Mouse (Mus musculus): Measurements from ENCODE around the gene Far2. TPM values are rescaled to one million over a fixed set of nuclear protein-coding genes. Genes with fewer than 3 reads are reported as not detected.
"Not testable (repeated sequence)": the region's sequence is repeated elsewhere in the genome, so short reads cannot be mapped to it uniquely, and the experiment has no call there.

Far2 gene
- polyA plus RNA-seq, 1 experiment, result 0.18 TPM

- no peak for DNase-seq (ENCODE audit: low read depth)
These were observed 70.6 kb downstream of the Far2 start for GRCm38 (mm10) chr6:148117696-148118095.

GRCm38 (mm10) chr6:148120703-148121102 lies 73.6 kb downstream of the Far2 start:
- no peak for DNase-seq (ENCODE audit: low read depth)

GRCm38 (mm10) chr6:148126851-148127250 lies 79.8 kb downstream of the Far2 start:
- not testable (repeated sequence) for DNase-seq (ENCODE audit: low read depth)

- no peak for DNase-seq (ENCODE audit: low read depth)
These were observed 85.3 kb downstream of the Far2 start for GRCm38 (mm10) chr6:148132314-148132713.

GRCm38 (mm10) chr6:148133536-148133935 lies 86.5 kb downstream of the Far2 start:
- no peak for DNase-seq (ENCODE audit: low read depth)

GRCm38 (mm10) chr6:148135769-148136382 lies 88.8 kb downstream of the Far2 start:
- DNase-seq (ENCODE audit: low read depth), result no peak

GRCm38 (mm10) chr6:148139288-148139995 lies 92.4 kb downstream of the Far2 start:
- DNase-seq (ENCODE audit: low read depth), result peak; percentile 85

GRCm38 (mm10) chr6:148141874-148142273 lies 94.8 kb downstream of the Far2 start:
- DNase-seq (ENCODE audit: low read depth), result no peak

GRCm38 (mm10) chr6:148142421-148142820 lies 95.4 kb downstream of the Far2 start:
- DNase-seq (ENCODE audit: low read depth), result no peak

GRCm38 (mm10) chr6:148152305-148152704 lies 105.2 kb downstream of the Far2 start:
- not testable (repeated sequence) for DNase-seq (ENCODE audit: low read depth)

- DNase-seq (ENCODE audit: low read depth), result no peak
These were observed 125.8 kb downstream of the Far2 start for GRCm38 (mm10) chr6:148172904-148173303.

GRCm38 (mm10) chr6:148185694-148186093 lies 138.6 kb downstream of the Far2 start:
- DNase-seq (ENCODE audit: low read depth), result no peak

GRCm38 (mm10) chr6:148193972-148194701 lies 147.1 kb downstream of the Far2 start:
- DNase-seq (ENCODE audit: low read depth), result no peak

GRCm38 (mm10) chr6:148199177-148199576 lies 152.1 kb downstream of the Far2 start:
- no peak for DNase-seq (ENCODE audit: low read depth)

- no peak for DNase-seq (ENCODE audit: low read depth)
These were observed 152.7 kb downstream of the Far2 start for GRCm38 (mm10) chr6:148199729-148200128.

GRCm38 (mm10) chr6:148205134-148205533 lies 158.1 kb downstream of the Far2 start:
- no peak for DNase-seq (ENCODE audit: low read depth)

- peak; percentile 65 for DNase-seq (ENCODE audit: low read depth)
These were observed 160.5 kb downstream of the Far2 start for GRCm38 (mm10) chr6:148207522-148207921.

- no peak for DNase-seq (ENCODE audit: low read depth)
These were observed 164.4 kb downstream of the Far2 start for GRCm38 (mm10) chr6:148211391-148211876.

- peak; percentile 96 for DNase-seq (ENCODE audit: low read depth)
These were observed 165.0 kb downstream of the Far2 start, which contains the start of gene Ergic2 for GRCm38 (mm10) chr6:148211897-148212680. Gene Ergic2, minus strand, starts transcription at chr6:148212374.

- no peak for DNase-seq (ENCODE audit: low read depth)
These were observed 167.7 kb downstream of the Far2 start for GRCm38 (mm10) chr6:148214765-148215164.

- DNase-seq (ENCODE audit: low read depth), result no peak
These were observed 169.7 kb downstream of the Far2 start for GRCm38 (mm10) chr6:148216752-148217151.
